Mouse (Mus musculus): ENCODE data around the gene Ppp1r12a. TPM values are rescaled to one million over a fixed set of nuclear protein-coding genes. Genes with fewer than 3 reads are reported as not detected.
A peak's percentile ranks its signal among the peaks of the same experiment; 100 is the strongest.

Gene Ppp1r12a
- polyA plus RNA-seq, 1 experiment = 18.1 TPM

DNA sequence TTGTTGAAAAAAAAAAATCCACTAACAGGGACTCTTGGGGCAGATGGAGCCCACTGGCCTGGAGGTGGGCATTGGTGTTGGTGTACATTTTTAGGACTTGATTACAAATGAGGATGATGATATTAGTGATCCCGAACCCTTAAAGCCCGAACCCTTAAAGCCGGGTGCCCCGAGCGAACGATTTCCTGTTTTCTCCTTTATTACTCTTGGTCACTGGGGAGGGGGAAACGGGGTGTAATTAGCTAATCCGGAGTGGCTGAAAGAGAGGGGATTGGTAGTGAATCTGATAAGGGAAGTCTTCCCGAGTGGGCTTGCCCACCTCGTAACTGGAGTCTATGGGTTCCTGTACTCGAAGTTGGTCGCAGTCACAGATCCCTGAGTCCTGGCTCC lies 1.0 kb downstream of the Ppp1r12a start:
- no peaks in the 10 kb centered on the region for H3K27me3 ChIP-seq (replicated peaks; ENCODE audit: control insufficient read depth, insufficient read depth, low read length)
- peak; percentile 19 for DNase-seq
- no peak for TF ChIP-seq CTCF (conservative IDR thresholded peaks at IDR 0.05; ENCODE audit: insufficient read depth, insufficient read length, low read depth, low read length)
- TF ChIP-seq POLR2A (IDR thresholded peaks at IDR 0.05; ENCODE audit: low read depth, low read length) = no peak
- peak overlapping the region; percentile 100 for H3K4me3 ChIP-seq (ENCODE audit: insufficient read depth, low read depth, low read length)
- H3K4me1 ChIP-seq (ENCODE audit: control insufficient read depth, insufficient read depth, low read length) = peaks cover 9% of the 10 kb centered on the region; the same call in 1 of the 2 replicates
- peak overlapping the region; percentile 82 for H3K27ac ChIP-seq (ENCODE audit: insufficient read depth, low read depth, low read length)
- H3K36me3 ChIP-seq (ENCODE audit: control insufficient read depth, insufficient read depth, low read length) = no peaks in the 10 kb centered on the region
- whole genome bisulfite sequencing = 0% methylated on average over 12 of the region's 12 CpGs

- TF ChIP-seq CTCF (conservative IDR thresholded peaks at IDR 0.05; ENCODE audit: insufficient read depth, insufficient read length, low read depth, low read length) (no peak), POLR2A (IDR thresholded peaks at IDR 0.05; ENCODE audit: low read depth, low read length) (no peak)
- Histone ChIP-seq H3K27ac (ENCODE audit: insufficient read depth, low read depth, low read length) (no peak overlapping the region; the same call in 1 of the 2 replicates), H3K4me3 (ENCODE audit: insufficient read depth, low read depth, low read length) (peak overlapping the region; percentile 100), H3K4me1 (ENCODE audit: control insufficient read depth, insufficient read depth, low read length) (peaks cover 9% of the 10 kb centered on the region; the same call in 1 of the 2 replicates), H3K36me3 (ENCODE audit: control insufficient read depth, insufficient read depth, low read length) (no peaks in the 10 kb centered on the region), H3K27me3 (replicated peaks; ENCODE audit: control insufficient read depth, insufficient read depth, low read length) (no peaks in the 10 kb centered on the region)
- DNase-seq = no peak
- 1% methylated on average over 3 of the region's 3 CpGs for WGBS
Measured at GRCm38 (mm10) chr10:108163451-108163850, 1.5 kb downstream of the Ppp1r12a start.

- WGBS = 54% methylated on average over 5 of the region's 5 CpGs
- no peaks in the 10 kb centered on the region for H3K27me3 ChIP-seq (replicated peaks; ENCODE audit: control insufficient read depth, insufficient read depth, low read length)
- TF ChIP-seq POLR2A (IDR thresholded peaks at IDR 0.05; ENCODE audit: low read depth, low read length) = no peak
- TF ChIP-seq CTCF (conservative IDR thresholded peaks at IDR 0.05; ENCODE audit: insufficient read depth, insufficient read length, low read depth, low read length) = no peak
- no peak overlapping the region for H3K27ac ChIP-seq (ENCODE audit: insufficient read depth, low read depth, low read length)
- H3K4me1 ChIP-seq (ENCODE audit: control insufficient read depth, insufficient read depth, low read length) = peaks cover 15% of the 10 kb centered on the region; the same call in 1 of the 2 replicates
- H3K4me3 ChIP-seq (ENCODE audit: insufficient read depth, low read depth, low read length) = no peak overlapping the region
- no peak for DNase-seq
- no peaks in the 10 kb centered on the region for H3K36me3 ChIP-seq (ENCODE audit: control insufficient read depth, insufficient read depth, low read length)
Measured at GRCm38 (mm10) chr10:108167823-108168222, 5.8 kb downstream of the Ppp1r12a start.

DNA sequence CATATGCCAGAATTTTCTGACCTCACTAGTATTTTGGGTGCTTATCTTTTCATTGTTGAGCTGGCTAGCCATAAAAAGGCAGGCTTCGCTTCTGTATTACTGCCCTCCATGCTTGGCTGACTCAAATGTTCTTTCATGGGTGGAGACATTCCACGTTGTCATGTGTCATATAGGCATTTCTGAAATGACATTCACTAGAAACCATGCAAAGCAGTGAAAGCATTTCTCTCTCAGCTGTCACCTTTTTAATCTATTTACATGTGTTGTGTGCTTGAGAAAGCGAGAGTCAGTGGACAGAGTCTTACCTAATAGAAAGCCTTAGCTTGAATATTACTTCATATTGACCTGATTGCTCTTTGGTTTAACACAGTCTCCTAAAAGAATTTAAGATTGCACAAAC lies 8.8 kb downstream of the Ppp1r12a start:
- no peaks in the 10 kb centered on the region for H3K27me3 ChIP-seq (replicated peaks; ENCODE audit: control insufficient read depth, insufficient read depth, low read length)
- no peak for TF ChIP-seq CTCF (conservative IDR thresholded peaks at IDR 0.05; ENCODE audit: insufficient read depth, insufficient read length, low read depth, low read length)
- no peak for TF ChIP-seq POLR2A (IDR thresholded peaks at IDR 0.05; ENCODE audit: low read depth, low read length)
- 29% methylated on average over 3 of the region's 3 CpGs for WGBS
- H3K27ac ChIP-seq (ENCODE audit: insufficient read depth, low read depth, low read length) = no peak overlapping the region
- DNase-seq = no peak
- H3K4me1 ChIP-seq (ENCODE audit: control insufficient read depth, insufficient read depth, low read length) = peaks cover 8% of the 10 kb centered on the region; the same call in 1 of the 2 replicates
- H3K36me3 ChIP-seq (ENCODE audit: control insufficient read depth, insufficient read depth, low read length) = no peaks in the 10 kb centered on the region
- H3K4me3 ChIP-seq (ENCODE audit: insufficient read depth, low read depth, low read length) = no peak overlapping the region

- no peak for DNase-seq
- Histone ChIP-seq H3K4me3 (ENCODE audit: insufficient read depth, low read depth, low read length) (no peak overlapping the region), H3K4me1 (ENCODE audit: control insufficient read depth, insufficient read depth, low read length) (peaks cover 8% of the 10 kb centered on the region), H3K36me3 (ENCODE audit: control insufficient read depth, insufficient read depth, low read length) (no peaks in the 10 kb centered on the region), H3K27ac (ENCODE audit: insufficient read depth, low read depth, low read length) (no peak overlapping the region), H3K27me3 (replicated peaks; ENCODE audit: control insufficient read depth, insufficient read depth, low read length) (no peaks in the 10 kb centered on the region)
- 81% methylated on average over 3 of the region's 3 CpGs for WGBS
- TF ChIP-seq POLR2A (IDR thresholded peaks at IDR 0.05; ENCODE audit: low read depth, low read length) (no peak), CTCF (conservative IDR thresholded peaks at IDR 0.05; ENCODE audit: insufficient read depth, insufficient read length, low read depth, low read length) (no peak)
Measured at GRCm38 (mm10) chr10:108171637-108172036, 9.6 kb downstream of the Ppp1r12a start.

- WGBS = 59% methylated on average over 6 of the region's 6 CpGs
- no peak overlapping the region for H3K27ac ChIP-seq (ENCODE audit: insufficient read depth, low read depth, low read length)
- H3K4me1 ChIP-seq (ENCODE audit: control insufficient read depth, insufficient read depth, low read length) = peaks cover 8% of the 10 kb centered on the region
- no peaks in the 10 kb centered on the region for H3K27me3 ChIP-seq (replicated peaks; ENCODE audit: control insufficient read depth, insufficient read depth, low read length)
- H3K36me3 ChIP-seq (ENCODE audit: control insufficient read depth, insufficient read depth, low read length) = no peaks in the 10 kb centered on the region
- no peak for TF ChIP-seq POLR2A (IDR thresholded peaks at IDR 0.05; ENCODE audit: low read depth, low read length)
- no peak for TF ChIP-seq CTCF (conservative IDR thresholded peaks at IDR 0.05; ENCODE audit: insufficient read depth, insufficient read length, low read depth, low read length)
- no peak for DNase-seq
- no peak overlapping the region for H3K4me3 ChIP-seq (ENCODE audit: insufficient read depth, low read depth, low read length)
Measured at GRCm38 (mm10) chr10:108172817-108173563, 11.0 kb downstream of the Ppp1r12a start.

- peaks cover 8% of the 10 kb centered on the region for H3K4me1 ChIP-seq (ENCODE audit: control insufficient read depth, insufficient read depth, low read length)
- H3K27ac ChIP-seq (ENCODE audit: insufficient read depth, low read depth, low read length) = no peak overlapping the region
- no peak for TF ChIP-seq POLR2A (IDR thresholded peaks at IDR 0.05; ENCODE audit: low read depth, low read length)
- TF ChIP-seq CTCF (conservative IDR thresholded peaks at IDR 0.05; ENCODE audit: insufficient read depth, insufficient read length, low read depth, low read length) = no peak
- H3K27me3 ChIP-seq (replicated peaks; ENCODE audit: control insufficient read depth, insufficient read depth, low read length) = no peaks in the 10 kb centered on the region
- DNase-seq = no peak
- no peaks in the 10 kb centered on the region for H3K36me3 ChIP-seq (ENCODE audit: control insufficient read depth, insufficient read depth, low read length)
- no peak overlapping the region for H3K4me3 ChIP-seq (ENCODE audit: insufficient read depth, low read depth, low read length)
- WGBS = 64% methylated on average over 5 of the region's 5 CpGs
Measured at GRCm38 (mm10) chr10:108174107-108174506, 12.1 kb downstream of the Ppp1r12a start.

All from kidney, adult 2 months (tissue).